Mouse (Mus musculus) lung, embryonic 16.5 days (tissue): ENCODE measurements around the gene Arhgap10. TPM values are rescaled to one million over a fixed set of nuclear protein-coding genes. Genes with fewer than 3 reads are reported as not detected.

ENCODE experiments used
- ATAC-seq: fragments of 200-750 bp; cut with Nextera tagmentation; 2 replicates; pipeline ENCODE4 v1.8.0; 2017; ENCODE audit warnings: low read depth, mild to moderate bottlenecking, moderate library complexity
- H3K27ac ChIP-seq: fragments of 300-500 bp; sonication (generic); 2 replicates; pipeline ENCODE4 v1.5.1; 2014; ENCODE audit warnings: mild to moderate bottlenecking, control low read depth, low read length
- H3K27me3 ChIP-seq: fragments of 300-500 bp; sonication (generic); 2 replicates; pipeline ENCODE4 v1.6.1; 2014; ENCODE audit warnings: low read depth, low read length, mixed read lengths; ENCODE audit not compliant: control insufficient read depth, insufficient read depth
- H3K36me3 ChIP-seq: fragments of 300-500 bp; sonication (generic); 2 replicates; pipeline ENCODE4 v1.6.1; 2014; ENCODE audit warnings: low read length; ENCODE audit not compliant: control insufficient read depth, insufficient read depth
- H3K4me1 ChIP-seq: fragments of 300-500 bp; sonication (generic); replicated peaks from 2 replicates; pipeline ENCODE4 v1.6.1; 2014; ENCODE audit warnings: low read length, mixed read lengths; ENCODE audit not compliant: control insufficient read depth, insufficient read depth
- H3K4me2 ChIP-seq: fragments of 300-500 bp; sonication (generic); 2 replicates; pipeline ENCODE4 v1.6.1; 2014; ENCODE audit warnings: low read depth, low read length, control low read depth
- H3K4me3 ChIP-seq: fragments of 300-500 bp; sonication (generic); 2 replicates; pipeline ENCODE4 v1.5.1; 2014; ENCODE audit warnings: mild to moderate bottlenecking, low read length, control low read depth
- H3K9ac ChIP-seq: fragments of 300-500 bp; sonication (generic); 2 replicates; pipeline ENCODE4 v1.6.1; 2014; ENCODE audit warnings: low read length, control low read depth
- H3K9me3 ChIP-seq: fragments of 300-500 bp; sonication (generic); 2 replicates; pipeline ENCODE4 v1.6.1; 2016; ENCODE audit warnings: low read length; ENCODE audit not compliant: control insufficient read depth
- WGBS: fragments of 180-500 bp; shearing (Covaris S2); extraction: QIAGEN DNeasy Blood & Tissue Kit; methylation state at CpG from one replicate; pipeline ENCODE4 v1.1.7; 2014; 5-methylcytosine and 5-hydroxymethylcytosine counted together
- polyA plus RNA-seq: library from polyadenylated mRNA; unstranded; fragments of >200 nt; fragmentation: Nextera tagmentation; extraction: Ambion mirVana; gene quantifications from 2 replicates; pipeline ENCODE4 v1.2.1, GENCODE M21; 2015

The Arhgap10 gene
- polyA plus RNA-seq, 1 experiment from 2014 or later: 23.1 TPM

GRCm38 (mm10) chr8:77459696-77460095 is 58.1 kb downstream of the Arhgap10 start:
- Histone ChIP-seq H3K9ac (no peak overlapping the region), H3K27me3 (no peaks in the 10 kb centered on the region), H3K36me3 (no peaks in the 10 kb centered on the region), H3K4me1 (no peaks in the 10 kb centered on the region), H3K27ac (no peak overlapping the region), H3K9me3 (no peaks in the 10 kb centered on the region), H3K4me3 (no peak overlapping the region), H3K4me2 (no peak overlapping the region)
- WGBS: 71% methylated on average over 7 of the region's 7 CpGs
- no peak for ATAC-seq

GRCm38 (mm10) chr8:77458575-77458974 is 59.2 kb downstream of the Arhgap10 start:
- no peak overlapping the region for H3K27ac ChIP-seq
- H3K9me3 ChIP-seq: no peaks in the 10 kb centered on the region
- 88% methylated on average over 4 of the region's 4 CpGs for WGBS
- ATAC-seq: no peak
- no peak overlapping the region for H3K4me2 ChIP-seq
- no peak overlapping the region for H3K4me3 ChIP-seq
- H3K27me3 ChIP-seq: no peaks in the 10 kb centered on the region
- no peak overlapping the region for H3K9ac ChIP-seq
- no peaks in the 10 kb centered on the region for H3K4me1 ChIP-seq
- H3K36me3 ChIP-seq: no peaks in the 10 kb centered on the region

- no peaks in the 10 kb centered on the region for H3K9me3 ChIP-seq
- no peaks in the 10 kb centered on the region; the same call in 1 of the 2 replicates for H3K36me3 ChIP-seq
- H3K4me1 ChIP-seq: no peaks in the 10 kb centered on the region
- H3K9ac ChIP-seq: no peak overlapping the region
- no peak overlapping the region for H3K4me2 ChIP-seq
- H3K27me3 ChIP-seq: no peaks in the 10 kb centered on the region
- H3K27ac ChIP-seq: no peak overlapping the region
- WGBS: 90% methylated on average over 6 of the region's 6 CpGs
- H3K4me3 ChIP-seq: no peak overlapping the region
- ATAC-seq: no peak
These were observed 61.5 kb downstream of the Arhgap10 start for GRCm38 (mm10) chr8:77456263-77456662.

- Histone ChIP-seq H3K9me3 (peaks cover 18% of the 10 kb centered on the region), H3K36me3 (peaks cover 17% of the 10 kb centered on the region), H3K4me1 (no peaks in the 10 kb centered on the region), H3K9ac (no peak overlapping the region), H3K27me3 (no peaks in the 10 kb centered on the region), H3K4me3 (no peak overlapping the region), H3K27ac (no peak overlapping the region), H3K4me2 (no peak overlapping the region)
- WGBS: 85% methylated on average over 9 of the region's 9 CpGs
- no peak for ATAC-seq
These were observed 63.9 kb downstream of the Arhgap10 start for GRCm38 (mm10) chr8:77453836-77454235.

GRCm38 (mm10) chr8:77451466-77452382 is 66.0 kb downstream of the Arhgap10 start:
- H3K4me2 ChIP-seq: no peak overlapping the region
- no peaks in the 10 kb centered on the region for H3K4me1 ChIP-seq
- no peaks in the 10 kb centered on the region for H3K27me3 ChIP-seq
- peaks cover 32% of the 10 kb centered on the region for H3K36me3 ChIP-seq
- H3K9me3 ChIP-seq: peaks cover 37% of the 10 kb centered on the region
- no peak overlapping the region for H3K4me3 ChIP-seq
- no peak for ATAC-seq
- no peak overlapping the region for H3K27ac ChIP-seq
- H3K9ac ChIP-seq: no peak overlapping the region
- 88% methylated on average over 21 of the region's 21 CpGs for WGBS

GRCm38 (mm10) chr8:77451052-77451451 is 66.7 kb downstream of the Arhgap10 start:
- Histone ChIP-seq H3K27ac (no peak overlapping the region), H3K4me2 (no peak overlapping the region), H3K27me3 (no peaks in the 10 kb centered on the region), H3K4me3 (no peak overlapping the region), H3K9me3 (peaks cover 38% of the 10 kb centered on the region), H3K4me1 (no peaks in the 10 kb centered on the region), H3K9ac (no peak overlapping the region), H3K36me3 (peaks cover 36% of the 10 kb centered on the region)
- 82% methylated on average over 5 of the region's 5 CpGs for WGBS
- ATAC-seq: no peak

GRCm38 (mm10) chr8:77446294-77446693 is 71.5 kb downstream of the Arhgap10 start:
- Histone ChIP-seq H3K9me3 (peaks cover 38% of the 10 kb centered on the region), H3K4me2 (no peak overlapping the region), H3K27ac (no peak overlapping the region), H3K9ac (no peak overlapping the region), H3K36me3 (peaks cover 36% of the 10 kb centered on the region), H3K4me3 (no peak overlapping the region), H3K4me1 (peaks cover 7% of the 10 kb centered on the region; the same call in 1 of the 2 replicates), H3K27me3 (no peaks in the 10 kb centered on the region)
- no peak for ATAC-seq
- WGBS: 94% methylated on average over 12 of the region's 12 CpGs

- Histone ChIP-seq H3K9me3 (peaks cover 34% of the 10 kb centered on the region), H3K4me3 (no peak overlapping the region), H3K27ac (no peak overlapping the region), H3K9ac (no peak overlapping the region), H3K27me3 (no peaks in the 10 kb centered on the region), H3K36me3 (peaks cover 33% of the 10 kb centered on the region), H3K4me2 (no peak overlapping the region), H3K4me1 (peaks cover 7% of the 10 kb centered on the region; the same call in 1 of the 2 replicates)
- WGBS: 90% methylated on average over 3 of the region's 3 CpGs
- no peak for ATAC-seq
These were observed 72.1 kb downstream of the Arhgap10 start for GRCm38 (mm10) chr8:77445642-77446041.

- WGBS: 52% methylated on average over 10 of the region's 10 CpGs
These were observed 73.4 kb downstream of the Arhgap10 start for GRCm38 (mm10) chr8:77444166-77444870.

More at GRCm38 (mm10) chr8:77444166-77444870, 73.4 kb downstream of the Arhgap10 start:
- Histone ChIP-seq H3K4me3 (no peak overlapping the region), H3K36me3 (peaks cover 20% of the 10 kb centered on the region), H3K4me2 (no peak overlapping the region), H3K9ac (no peak overlapping the region), H3K27me3 (no peaks in the 10 kb centered on the region), H3K27ac (peak overlapping the region; percentile 3; the same call in 1 of the 2 replicates), H3K4me1 (peaks cover 7% of the 10 kb centered on the region; the same call in 1 of the 2 replicates), H3K9me3 (peaks cover 21% of the 10 kb centered on the region)
- peak; percentile 65 for ATAC-seq
